Mouse (Mus musculus) cerebellum, adult 2 months (tissue): Measurements from ENCODE around the gene Tmem106c. TPM values are rescaled to one million over a fixed set of nuclear protein-coding genes. Genes with fewer than 3 reads are reported as not detected.

ENCODE experiments used
- DNase-seq, 2 experiments: peaks; one replicate each; pipeline ENCODE4 v3.0.0; 2021
- H3K27ac ChIP-seq: fragments of 200-500 bp; 2 replicates; pipeline ENCODE4 v1.5.1; 2012; ENCODE audit warnings: low read length, control low read depth, inconsistent platforms; ENCODE audit not compliant: insufficient read depth
- H3K27me3 ChIP-seq: fragments of 200-500 bp; 2 replicates; pipeline ENCODE4 v1.6.1; 2012; ENCODE audit warnings: inconsistent platforms, mild to moderate bottlenecking, low read length, moderate library complexity; ENCODE audit not compliant: control insufficient read depth, insufficient read depth
- H3K4me1 ChIP-seq: fragments of 200-500 bp; 2 replicates; pipeline ENCODE4 v1.6.1; 2011; ENCODE audit warnings: low read length; ENCODE audit not compliant: control insufficient read depth, insufficient read depth
- H3K4me3 ChIP-seq: fragments of 200-500 bp; replicated peaks from 2 replicates; pipeline ENCODE3; 2011; ENCODE audit warnings: mild to moderate bottlenecking, low read depth, low read length, control low read depth; ENCODE audit not compliant: insufficient read depth
- CTCF ChIP-seq: fragments of 200-500 bp; IDR thresholded peaks from 2 replicates; pipeline ENCODE4 v1.5.1; 2011; ENCODE audit warnings: low read depth, mild to moderate bottlenecking, control low read depth, low read length, moderate library complexity, borderline replicate concordance; ENCODE audit not compliant: insufficient read depth
- POLR2A ChIP-seq: fragments of 200-500 bp; IDR thresholded peaks from 2 replicates; pipeline ENCODE4 v1.6.1; 2011; ENCODE audit warnings: low read length, control low read depth, borderline replicate concordance; ENCODE audit not compliant: insufficient read depth
- WGBS: fragments of 180-500 bp; shearing (Covaris S2); methylation state at CpG from one replicate; pipeline ENCODE4 v1.1.7; 2018; 5-methylcytosine and 5-hydroxymethylcytosine counted together
- polyA plus RNA-seq: library from polyadenylated mRNA; depleted of rRNA; stranded (reverse); fragments of >200 nt; gene quantifications from 2 replicates; pipeline ENCODE4 v1.2.3, GENCODE M21; 2012

The Tmem106c gene
- polyA plus RNA-seq, 1 experiment: 74.1 TPM

- TF ChIP-seq CTCF (no peak), POLR2A (no peak)
- Histone ChIP-seq H3K4me1 (no peaks in the 10 kb centered on the region), H3K27ac (no peak overlapping the region), H3K4me3 (no peak overlapping the region), H3K27me3 (no peaks in the 10 kb centered on the region; the same call in 1 of the 2 replicates)
- no peak for DNase-seq
- WGBS: 29% methylated on average over 4 of the region's 4 CpGs
Measured at GRCm38 (mm10) chr15:97955742-97956141, 8.3 kb upstream of the Tmem106c start.

- no peak for TF ChIP-seq POLR2A
- no peak for TF ChIP-seq CTCF
- 62% methylated on average over 11 of the region's 11 CpGs for WGBS
- Histone ChIP-seq H3K4me3 (no peak overlapping the region), H3K4me1 (no peaks in the 10 kb centered on the region), H3K27ac (no peak overlapping the region), H3K27me3 (no peaks in the 10 kb centered on the region; the same call in 1 of the 2 replicates)
- DNase-seq: no peak
Measured at GRCm38 (mm10) chr15:97956416-97956815, 7.6 kb upstream of the Tmem106c start.

- 0 out of 2 replicates have a peak, but pooled peaks have one; percentile 1 for TF ChIP-seq CTCF
- TF ChIP-seq POLR2A: no peak
- H3K27ac ChIP-seq: no peak overlapping the region; the same call in 1 of the 2 replicates
- peak overlapping the region; percentile 65 for H3K4me3 ChIP-seq
- WGBS: 4% methylated on average over 13 of the region's 13 CpGs
- no peaks in the 10 kb centered on the region for H3K4me1 ChIP-seq
- H3K27me3 ChIP-seq: no peaks in the 10 kb centered on the region
- no peak for DNase-seq
Measured at GRCm38 (mm10) chr15:97963329-97963988, 541 bp upstream of the Tmem106c start.

- no peaks in the 10 kb centered on the region for H3K4me1 ChIP-seq
- peak; percentile 43 to 45 for DNase-seq
- 3% methylated on average over 7 of the region's 7 CpGs for WGBS
- TF ChIP-seq CTCF: no peak
- no peak for TF ChIP-seq POLR2A
- H3K4me3 ChIP-seq: peak overlapping the region; percentile 65
- H3K27ac ChIP-seq: 0 out of 2 replicates have a peak overlapping the region, but pooled peaks have one; percentile 3
- H3K27me3 ChIP-seq: no peaks in the 10 kb centered on the region
Measured at GRCm38 (mm10) chr15:97964836-97965187, 812 bp downstream of the Tmem106c start.

GRCm38 (mm10) chr15:97965311-97966045 is 1.5 kb downstream of the Tmem106c start:
- DNase-seq: no peak
- TF ChIP-seq CTCF: no peak
- TF ChIP-seq POLR2A: no peak
- no peaks in the 10 kb centered on the region for H3K4me1 ChIP-seq
- H3K27ac ChIP-seq: no peak overlapping the region
- H3K4me3 ChIP-seq: peak overlapping the region; percentile 12
- 58% methylated on average over 17 of the region's 17 CpGs for WGBS
- H3K27me3 ChIP-seq: no peaks in the 10 kb centered on the region

GRCm38 (mm10) chr15:97970299-97970698 is 6.3 kb downstream of the Tmem106c start:
- H3K27me3 ChIP-seq: no peaks in the 10 kb centered on the region
- WGBS: 45% methylated on average over 6 of the region's 6 CpGs
- no peak overlapping the region for H3K27ac ChIP-seq
- no peaks in the 10 kb centered on the region for H3K4me1 ChIP-seq
- peak; percentile 58 for TF ChIP-seq CTCF
- TF ChIP-seq POLR2A: no peak
- H3K4me3 ChIP-seq: no peak overlapping the region
- peak in 1 of 2 experiments; percentile 23 for DNase-seq

GRCm38 (mm10) chr15:97972580-97972979 is 8.6 kb downstream of the Tmem106c start:
- Histone ChIP-seq H3K4me3 (no peak overlapping the region), H3K4me1 (no peaks in the 10 kb centered on the region), H3K27me3 (no peaks in the 10 kb centered on the region), H3K27ac (no peak overlapping the region)
- 90% methylated on average over 6 of the region's 6 CpGs for WGBS
- TF ChIP-seq CTCF (no peak), POLR2A (no peak)
- DNase-seq: no peak
